Mouse (Mus musculus) stomach, embryonic 14.5 days (tissue): ENCODE data around the gene Akap8l. TPM values are rescaled to one million over a fixed set of nuclear protein-coding genes. Genes with fewer than 3 reads are reported as not detected.

Experiments
- ATAC-seq: fragments of 200-750 bp; cut with Nextera tagmentation; 2 replicates; pipeline ENCODE4 v1.8.0; 2017; ENCODE audit warnings: low read depth, moderate TSS enrichment; ENCODE audit not compliant: insufficient number of reproducible peaks, insufficient read depth, low FRiP score
- H3K27ac ChIP-seq: fragments of 300-500 bp; sonication (generic); 2 replicates; pipeline ENCODE4 v1.5.1; 2014; ENCODE audit warnings: mild to moderate bottlenecking, low read length, moderate library complexity, mixed read lengths
- H3K27me3 ChIP-seq: fragments of 300-500 bp; sonication (generic); 2 replicates; pipeline ENCODE4 v1.6.1; 2014; ENCODE audit warnings: low read length, control low read depth, mixed read lengths; ENCODE audit not compliant: control insufficient read depth, insufficient read depth
- H3K36me3 ChIP-seq: fragments of 300-500 bp; sonication (generic); 2 replicates; pipeline ENCODE4 v1.6.1; 2014; ENCODE audit warnings: mild to moderate bottlenecking, control low read depth, low read length, moderate library complexity, mixed read lengths; ENCODE audit not compliant: control insufficient read depth, insufficient read depth
- H3K4me1 ChIP-seq: fragments of 300-500 bp; sonication (generic); 2 replicates; pipeline ENCODE4 v1.6.1; 2014; ENCODE audit warnings: low read length, control low read depth, mixed read lengths; ENCODE audit not compliant: control insufficient read depth, insufficient read depth
- H3K4me2 ChIP-seq: fragments of 300-500 bp; sonication (generic); replicated peaks from 2 replicates; pipeline ENCODE4 v1.6.1; 2014; ENCODE audit warnings: low read depth, low read length, control low read depth
- H3K4me3 ChIP-seq: fragments of 300-500 bp; sonication (generic); 2 replicates; pipeline ENCODE4 v1.5.1; 2014; ENCODE audit warnings: low read depth, low read length, control low read depth
- H3K9ac ChIP-seq: fragments of 300-500 bp; sonication (generic); replicated peaks from 2 replicates; pipeline ENCODE4 v1.6.1; 2014; ENCODE audit warnings: low read depth, mild to moderate bottlenecking, control low read depth, low read length, moderate library complexity, mixed read lengths
- H3K9me3 ChIP-seq: fragments of 300-500 bp; sonication (generic); 2 replicates; pipeline ENCODE4 v1.6.1; 2016; ENCODE audit warnings: low read depth, low read length, control low read depth; ENCODE audit not compliant: control insufficient read depth
- WGBS: fragments of 180-500 bp; shearing (Covaris S2); extraction: QIAGEN DNeasy Blood & Tissue Kit; methylation state at CpG from one replicate; pipeline ENCODE4 v1.1.7; 2014; 5-methylcytosine and 5-hydroxymethylcytosine counted together
- microRNA-seq: library from miRNA; unstranded; fragments of <30 nt; microRNA quantifications from one replicate; pipeline ENCODE4, GENCODE M21; 2016
- polyA plus RNA-seq: library from polyadenylated mRNA; unstranded; fragments of >200 nt; fragmentation: Nextera tagmentation; extraction: Ambion mirVana; gene quantifications from 2 replicates; pipeline ENCODE4 v1.2.1, GENCODE M21; 2014

The Akap8l gene
- polyA plus RNA-seq, 1 experiment from 2014 or later, result 88.6 TPM

GRCm38 (mm10) chr17:32281126-32281525 lies 69.3 kb downstream of the Akap8l start:
- no peak overlapping the region for H3K4me3 ChIP-seq
- H3K27me3 ChIP-seq, result no peaks in the 10 kb centered on the region
- H3K27ac ChIP-seq, result no peak overlapping the region
- H3K4me1 ChIP-seq, result peaks cover 11% of the 10 kb centered on the region
- no peaks in the 10 kb centered on the region for H3K9me3 ChIP-seq
- H3K9ac ChIP-seq, result no peak overlapping the region
- H3K4me2 ChIP-seq, result no peak overlapping the region
- WGBS, result 95% methylated on average over 2 of the region's 2 CpGs
- H3K36me3 ChIP-seq, result no peaks in the 10 kb centered on the region
- no peak for ATAC-seq

DNA sequence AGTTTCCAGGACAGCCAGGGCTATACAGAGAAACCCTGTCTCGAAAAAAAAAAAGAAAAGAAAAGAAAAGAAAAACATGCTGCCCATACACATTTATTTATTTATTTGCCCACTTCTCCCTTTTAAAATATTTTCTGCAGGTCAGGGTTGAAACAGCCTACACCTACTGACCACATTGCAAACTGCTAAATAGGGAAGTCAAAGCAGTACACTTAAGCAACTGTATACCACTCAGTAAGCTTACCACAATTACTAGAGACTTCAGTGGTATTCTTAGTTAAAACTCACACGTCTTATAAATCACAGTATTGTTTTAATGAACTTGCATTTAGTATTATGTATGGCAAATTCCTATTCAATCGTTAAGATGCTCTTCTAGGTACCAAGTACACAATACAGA lies 69.8 kb downstream of the Akap8l start:
- no peak overlapping the region for H3K27ac ChIP-seq
- no peaks in the 10 kb centered on the region for H3K9me3 ChIP-seq
- H3K27me3 ChIP-seq, result no peaks in the 10 kb centered on the region
- no peak overlapping the region for H3K4me2 ChIP-seq
- 92% methylated on average over 3 of the region's 3 CpGs for WGBS
- peaks cover 11% of the 10 kb centered on the region for H3K4me1 ChIP-seq
- ATAC-seq, result no peak
- H3K9ac ChIP-seq, result no peak overlapping the region
- no peak overlapping the region for H3K4me3 ChIP-seq
- no peaks in the 10 kb centered on the region for H3K36me3 ChIP-seq

GRCm38 (mm10) chr17:32277201-32277600 lies 73.2 kb downstream of the Akap8l start:
- no peaks in the 10 kb centered on the region for H3K9me3 ChIP-seq
- ATAC-seq, result no peak
- no peak overlapping the region for H3K27ac ChIP-seq
- no peak overlapping the region for H3K4me3 ChIP-seq
- H3K27me3 ChIP-seq, result no peaks in the 10 kb centered on the region
- H3K36me3 ChIP-seq, result no peaks in the 10 kb centered on the region
- H3K4me2 ChIP-seq, result no peak overlapping the region
- H3K9ac ChIP-seq, result no peak overlapping the region
- WGBS, result 92% methylated on average over 1 of the region's 1 CpGs
- no peaks in the 10 kb centered on the region for H3K4me1 ChIP-seq

- no peak overlapping the region for H3K27ac ChIP-seq
- WGBS, result 88% methylated on average over 3 of the region's 3 CpGs
Measured at GRCm38 (mm10) chr17:32275568-32275967, 74.8 kb downstream of the Akap8l start.

More at GRCm38 (mm10) chr17:32275568-32275967, 74.8 kb downstream of the Akap8l start:
- Histone ChIP-seq H3K4me2 (no peak overlapping the region), H3K4me1 (no peaks in the 10 kb centered on the region), H3K27me3 (no peaks in the 10 kb centered on the region), H3K9me3 (no peaks in the 10 kb centered on the region), H3K4me3 (no peak overlapping the region), H3K36me3 (no peaks in the 10 kb centered on the region), H3K9ac (no peak overlapping the region)
- ATAC-seq, result no peak

Small RNA genes within 50 kb of the gene (microRNA-seq; reads per million reads assigned to microRNA genes)
- not detected for gene Gm22201

Other genes starting within 250 kb of the Akap8l start
- gene Notch3, start 183.8 kb downstream of the Akap8l start, polyA plus RNA-seq, result 21.4 and 22.2 TPM in 2 replicates
- gene Ephx3, start 161.1 kb downstream of the Akap8l start, polyA plus RNA-seq, result 0.16 and 0.42 TPM in 2 replicates
- 98.5 and 103 TPM in 2 replicates for gene Brd4, start 65.9 kb downstream of the Akap8l start, polyA plus RNA-seq
- gene Akap8, start 29.4 kb downstream of the Akap8l start, polyA plus RNA-seq, result 56.5 and 62.3 TPM in 2 replicates
- gene Wiz, start 38.8 kb upstream of the Akap8l start, polyA plus RNA-seq, result 32.2 and 39.9 TPM in 2 replicates
- 1.3 and 1.5 TPM in 2 replicates for gene Rasal3, start 53.0 kb upstream of the Akap8l start, polyA plus RNA-seq
- gene Pglyrp2, start 73.6 kb upstream of the Akap8l start, polyA plus RNA-seq, result 0.17 TPM in 1 of 2 replicates, not detected in the other
- 0.34 and 0.45 TPM in 2 replicates for gene Cyp4f39, start 102.1 kb upstream of the Akap8l start, polyA plus RNA-seq
- gene Cyp4f17, start 155.4 kb upstream of the Akap8l start, polyA plus RNA-seq, result 10.1 and 10.6 TPM in 2 replicates
- 19.9 and 21.6 TPM in 2 replicates for gene Cyp4f16, start 186.0 kb upstream of the Akap8l start, polyA plus RNA-seq